Mouse (Mus musculus): ENCODE measurements at regions not wholly inside any gene's neighbourhood (a gene's known extent, or its start where the extent isn't known, plus 50 kb on each side); places are given as distances from the start of the nearest gene placed in this dataset.

- no peak for ATAC-seq (replicated peaks; ENCODE audit: low FRiP score, low TSS enrichment, poor library complexity, severe bottlenecking)
Observed at GRCm38 (mm10) chr1:73190832-73191231, 175.1 kb upstream of the Tnp1 start.

- ATAC-seq (replicated peaks; ENCODE audit: low FRiP score, low TSS enrichment, poor library complexity, severe bottlenecking), result no peak
Observed at GRCm38 (mm10) chr1:73188796-73189195, 173.1 kb upstream of the Tnp1 start.

DNA sequence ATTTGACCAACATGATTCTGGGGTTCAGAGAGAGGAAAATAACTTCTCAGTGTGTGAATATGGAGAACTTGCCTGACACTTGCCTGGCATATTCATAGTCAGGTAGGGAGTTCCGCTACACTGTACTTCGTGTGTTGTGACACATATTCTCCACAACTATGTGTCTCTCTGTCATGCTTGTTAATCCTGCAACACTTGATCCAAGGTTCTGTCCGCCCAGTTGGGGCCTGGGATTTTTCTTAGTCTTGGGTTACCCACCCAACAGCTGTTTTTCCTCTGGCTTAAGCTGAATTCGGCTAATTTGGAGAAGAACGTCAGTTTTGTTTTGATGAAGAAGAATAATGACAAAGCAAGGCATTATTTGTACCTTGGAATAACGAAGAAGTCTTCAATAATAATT lies 168.8 kb upstream of the Tnp1 start:
- ATAC-seq (replicated peaks; ENCODE audit: low FRiP score, low TSS enrichment, poor library complexity, severe bottlenecking), result no peak

DNA sequence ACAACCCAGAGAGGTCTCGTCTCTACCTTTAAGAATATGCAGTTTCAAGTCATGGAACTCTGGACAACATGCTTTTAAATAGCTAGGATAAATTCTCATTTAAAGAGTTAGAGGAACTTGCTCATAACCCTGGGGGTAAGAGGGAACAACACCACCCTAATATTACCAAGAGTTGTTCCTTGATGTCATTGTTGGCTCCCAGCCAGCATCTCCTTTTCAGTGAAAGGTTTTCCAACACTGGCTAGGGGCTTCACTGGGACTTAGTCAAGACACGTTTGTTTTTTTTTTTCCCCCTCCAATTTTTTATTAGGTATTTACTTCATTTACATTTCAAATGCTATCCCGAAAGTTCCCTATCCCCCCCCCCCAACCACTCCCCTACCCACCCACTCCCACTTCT lies 163.1 kb upstream of the Tnp1 start:
- ATAC-seq (replicated peaks; ENCODE audit: low FRiP score, low TSS enrichment, poor library complexity, severe bottlenecking), result no peak

DNA sequence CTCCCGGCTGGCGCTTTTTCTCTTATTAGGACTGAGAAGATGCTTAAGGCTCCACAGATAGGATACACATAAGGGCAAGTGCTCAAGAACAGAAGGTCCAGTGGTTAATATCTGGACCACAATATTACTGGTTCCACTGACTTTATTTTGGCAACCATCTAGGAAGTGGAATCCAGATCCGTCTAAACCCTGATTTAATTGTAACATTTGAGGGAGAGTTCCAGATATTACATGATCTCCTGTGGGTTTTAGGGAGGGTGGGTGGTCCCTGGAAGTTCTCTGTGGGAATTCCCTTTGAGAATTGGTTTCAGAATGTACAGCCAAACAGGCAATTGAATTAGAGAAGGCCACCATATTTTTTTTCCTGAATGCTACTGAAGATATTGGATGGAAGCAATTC lies 161.4 kb upstream of the Tnp1 start:
- ATAC-seq (replicated peaks; ENCODE audit: low FRiP score, low TSS enrichment, poor library complexity, severe bottlenecking), result no peak

- no peak for ATAC-seq (replicated peaks; ENCODE audit: low FRiP score, low TSS enrichment, poor library complexity, severe bottlenecking)
Observed at GRCm38 (mm10) chr1:73170668-73171008, 154.9 kb upstream of the Tnp1 start.

DNA sequence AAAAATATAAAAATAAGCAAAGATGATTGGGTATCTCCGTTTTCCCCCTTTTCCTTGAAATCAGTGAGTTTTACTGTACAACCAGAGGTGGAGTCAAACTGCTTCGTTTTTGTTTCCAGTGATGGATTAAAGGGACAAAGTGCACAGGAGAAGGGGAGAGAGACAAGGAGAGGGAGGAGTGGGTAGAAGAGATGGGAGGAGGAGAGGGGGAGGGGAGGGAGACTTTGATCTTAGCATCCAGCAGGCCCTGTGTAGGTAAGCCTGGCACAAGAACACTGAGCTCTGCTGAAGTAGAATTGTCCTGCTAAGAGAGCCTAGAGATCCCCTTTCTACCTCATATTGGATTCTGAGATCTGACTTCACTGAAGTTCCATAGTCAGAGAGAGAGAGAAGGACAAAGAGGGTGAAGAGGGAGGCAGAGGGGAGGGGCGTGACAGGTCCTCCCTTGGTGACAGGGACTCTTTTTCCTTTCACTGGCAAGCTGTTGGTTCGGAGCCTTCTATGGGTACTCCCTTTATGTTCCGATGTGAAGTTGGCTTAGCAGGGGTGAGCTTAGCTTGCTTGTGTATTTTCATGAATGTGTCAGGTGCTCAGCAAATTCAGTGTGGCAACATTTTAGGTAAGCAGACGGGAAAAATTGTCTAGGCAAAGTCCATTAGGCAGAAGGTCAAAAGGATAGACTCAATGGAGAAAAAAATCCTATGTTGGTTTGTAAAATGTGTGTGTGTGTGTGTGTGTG lies 154.4 kb upstream of the Tnp1 start:
- no peak for ATAC-seq (replicated peaks; ENCODE audit: low FRiP score, low TSS enrichment, poor library complexity, severe bottlenecking)

DNA sequence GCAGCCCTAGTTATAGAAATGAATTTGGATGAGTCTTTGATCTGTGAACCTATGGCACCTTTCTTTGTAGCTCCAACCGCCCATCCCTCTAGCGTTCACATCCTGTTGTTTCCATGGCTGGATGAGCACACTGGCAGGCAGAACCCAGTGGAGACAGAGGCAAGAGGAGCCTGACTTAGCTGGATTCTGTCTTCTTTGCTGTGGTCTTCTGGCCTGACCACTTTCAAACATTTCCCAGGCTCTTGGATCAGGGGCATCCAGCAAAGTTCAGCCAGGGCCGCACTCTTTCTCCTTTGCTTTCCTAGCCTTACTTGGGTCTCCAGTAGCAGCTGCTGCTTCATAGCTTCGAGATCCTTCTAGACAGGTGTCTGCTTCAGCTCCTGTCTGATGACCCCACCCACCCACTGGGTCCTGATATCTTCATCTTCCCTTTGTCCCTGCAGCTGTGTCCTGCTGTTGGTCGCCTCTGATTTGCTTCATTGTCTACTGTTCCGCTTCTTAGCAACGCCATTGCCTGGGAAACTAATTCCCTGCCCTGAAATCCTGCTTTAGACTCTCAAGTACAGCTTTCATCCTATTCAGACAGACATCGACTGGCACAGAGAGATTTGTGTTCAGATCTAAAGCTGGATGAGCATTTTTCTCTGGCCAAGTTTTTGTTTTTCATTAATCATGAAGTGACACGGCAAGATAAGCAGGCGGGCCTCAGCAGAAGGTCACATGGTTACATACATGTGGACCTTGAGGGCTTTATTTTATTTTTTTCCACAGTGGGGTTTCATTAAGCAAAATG lies 153.6 kb upstream of the Tnp1 start:
- ATAC-seq (replicated peaks; ENCODE audit: low FRiP score, low TSS enrichment, poor library complexity, severe bottlenecking), result no peak

- no peak for ATAC-seq (replicated peaks; ENCODE audit: low FRiP score, low TSS enrichment, poor library complexity, severe bottlenecking)
Observed at GRCm38 (mm10) chr1:73160199-73160598, 144.5 kb upstream of the Tnp1 start.

GRCm38 (mm10) chr1:73159405-73159976 lies 143.8 kb upstream of the Tnp1 start:
- no peak for ATAC-seq (replicated peaks; ENCODE audit: low FRiP score, low TSS enrichment, poor library complexity, severe bottlenecking)

GRCm38 (mm10) chr1:73153438-73154097 lies 137.9 kb upstream of the Tnp1 start:
- ATAC-seq (replicated peaks; ENCODE audit: low FRiP score, low TSS enrichment, poor library complexity, severe bottlenecking), result no peak

GRCm38 (mm10) chr1:73149926-73150325 lies 134.2 kb upstream of the Tnp1 start:
- no peak for ATAC-seq (replicated peaks; ENCODE audit: low FRiP score, low TSS enrichment, poor library complexity, severe bottlenecking)

- no peak for ATAC-seq (replicated peaks; ENCODE audit: low FRiP score, low TSS enrichment, poor library complexity, severe bottlenecking)
Observed at GRCm38 (mm10) chr1:73142845-73143244, 127.1 kb upstream of the Tnp1 start.

- no peak for ATAC-seq (replicated peaks; ENCODE audit: low FRiP score, low TSS enrichment, poor library complexity, severe bottlenecking)
Observed at GRCm38 (mm10) chr1:73140557-73141345, 125.0 kb upstream of the Tnp1 start.

DNA sequence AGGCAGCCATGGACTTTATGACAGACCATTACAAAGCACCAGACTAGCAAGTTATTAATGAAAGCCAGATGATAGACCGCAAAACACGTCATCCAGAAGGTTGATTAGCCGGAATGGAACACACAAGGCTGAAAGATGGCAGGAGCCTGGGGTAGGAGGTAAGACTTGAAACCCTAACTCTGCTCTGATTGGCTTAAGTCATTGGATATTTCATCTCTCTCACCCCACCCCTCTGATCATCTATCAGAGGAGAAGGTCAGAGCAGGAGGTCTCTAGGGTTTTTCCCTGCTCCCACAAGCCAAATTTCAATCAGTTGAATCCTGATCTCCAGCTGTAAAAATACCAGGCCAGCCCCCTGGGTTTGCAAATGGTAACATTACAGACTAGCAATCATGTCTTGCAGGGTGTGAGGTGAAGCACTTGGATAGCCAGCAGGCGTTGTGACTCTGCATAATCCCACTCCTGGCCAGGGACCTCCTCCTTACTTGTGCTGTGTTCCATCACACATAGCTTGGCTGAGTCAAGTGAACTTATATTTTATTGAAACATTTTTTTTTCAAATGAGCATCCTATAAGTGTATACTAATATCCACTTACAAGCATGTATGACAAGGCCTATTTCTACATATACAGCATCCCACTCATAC lies 114.6 kb upstream of the Tnp1 start:
- ATAC-seq (replicated peaks; ENCODE audit: low FRiP score, low TSS enrichment, poor library complexity, severe bottlenecking), result no peak

- no peak for ATAC-seq (replicated peaks; ENCODE audit: low FRiP score, low TSS enrichment, poor library complexity, severe bottlenecking)
Observed at GRCm38 (mm10) chr1:73123012-73123411, 107.3 kb upstream of the Tnp1 start.

GRCm38 (mm10) chr1:73118661-73119060 lies 103.0 kb upstream of the Tnp1 start:
- no peak for ATAC-seq (replicated peaks; ENCODE audit: low FRiP score, low TSS enrichment, poor library complexity, severe bottlenecking)

DNA sequence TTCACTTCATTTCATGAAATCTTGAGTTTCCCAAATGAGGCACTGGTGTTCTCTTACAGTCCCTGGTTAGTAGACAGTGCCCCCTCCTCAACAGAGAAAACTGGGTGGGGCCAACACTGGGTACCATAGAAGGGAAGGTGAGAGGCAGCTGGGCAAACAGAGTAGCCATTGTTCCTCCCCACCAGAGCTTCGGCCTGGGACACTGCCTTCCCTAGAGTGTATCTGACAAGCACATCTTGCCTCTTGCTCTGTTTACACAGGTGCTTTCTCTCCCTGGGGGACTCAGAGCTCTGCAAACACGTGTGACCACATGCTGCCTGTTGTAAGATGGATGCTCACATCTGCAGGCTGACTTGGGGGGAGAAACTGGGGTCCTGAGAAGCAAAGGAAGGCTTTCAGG lies 100.8 kb upstream of the Tnp1 start:
- no peak for ATAC-seq (replicated peaks; ENCODE audit: low FRiP score, low TSS enrichment, poor library complexity, severe bottlenecking)

- no peak for ATAC-seq (replicated peaks; ENCODE audit: low FRiP score, low TSS enrichment, poor library complexity, severe bottlenecking)
Observed at GRCm38 (mm10) chr1:73115854-73116253, 100.1 kb upstream of the Tnp1 start.

All from megakaryocyte-erythroid progenitor cell, adult 5-6 weeks (primary cell).